Mouse (Mus musculus): ENCODE data around the gene Tiparp.

GRCm38 (mm10) chr3:65515751-65516150 is 12.5 kb upstream of the Tiparp start:
- TF ChIP-seq USF1 (IDR thresholded peaks at IDR 0.05; ENCODE audit: low read depth): no peak
- TF ChIP-seq CEBPB (IDR thresholded peaks at IDR 0.05; ENCODE audit: insufficient read depth, poor library complexity, severe bottlenecking): no peak
- TF ChIP-seq TCF12 (IDR thresholded peaks at IDR 0.05; ENCODE audit: insufficient read depth, poor library complexity, severe bottlenecking): no peak
- no peak for TF ChIP-seq E2F4 (IDR thresholded peaks at IDR 0.05; ENCODE audit: insufficient read depth)

Data from myocyte (in vitro differentiated cells).